Mouse (Mus musculus): ENCODE measurements around the gene Fndc9.

Gene Fndc9

DNA sequence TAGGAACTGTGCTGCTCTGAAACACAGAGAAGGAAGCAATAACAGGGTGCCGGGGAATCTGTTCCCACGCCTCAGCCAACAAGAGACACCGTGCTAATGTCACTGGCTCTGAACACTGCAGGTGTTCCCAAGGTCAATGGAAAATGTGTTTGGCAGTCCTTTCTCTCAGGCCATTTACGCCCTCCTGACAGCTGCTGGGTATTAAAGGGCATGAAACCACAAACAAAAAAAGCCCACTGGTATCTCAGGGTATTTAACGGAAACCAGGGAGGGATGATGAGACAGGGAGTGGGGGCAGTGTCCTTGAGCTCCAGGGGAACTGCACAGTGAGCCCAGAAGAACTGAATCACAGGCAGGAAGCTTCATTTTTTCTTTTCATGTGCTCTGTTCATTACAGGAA, 42.8 kb downstream of the Fndc9 start:
- DNase-seq: no peak

DNA sequence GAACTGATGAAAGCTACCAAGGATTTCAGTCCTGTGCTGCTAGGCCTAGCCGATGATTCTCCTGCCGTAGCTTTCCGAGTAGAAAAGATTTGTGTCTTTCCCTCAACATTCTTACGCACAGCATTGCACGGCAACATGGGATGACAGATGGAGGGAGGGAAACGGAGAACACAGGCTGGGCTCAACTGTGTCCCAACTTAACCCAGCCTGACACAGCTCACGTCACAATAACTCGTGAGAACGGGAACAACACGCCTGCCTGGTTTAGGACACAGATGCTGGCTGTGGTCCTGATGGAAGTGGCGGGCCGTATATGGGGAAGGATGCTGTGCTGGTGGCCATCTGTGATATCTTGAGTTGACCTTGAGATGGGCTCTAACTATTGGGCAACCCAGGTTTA, 43.4 kb downstream of the Fndc9 start:
- no peak for DNase-seq

DNA sequence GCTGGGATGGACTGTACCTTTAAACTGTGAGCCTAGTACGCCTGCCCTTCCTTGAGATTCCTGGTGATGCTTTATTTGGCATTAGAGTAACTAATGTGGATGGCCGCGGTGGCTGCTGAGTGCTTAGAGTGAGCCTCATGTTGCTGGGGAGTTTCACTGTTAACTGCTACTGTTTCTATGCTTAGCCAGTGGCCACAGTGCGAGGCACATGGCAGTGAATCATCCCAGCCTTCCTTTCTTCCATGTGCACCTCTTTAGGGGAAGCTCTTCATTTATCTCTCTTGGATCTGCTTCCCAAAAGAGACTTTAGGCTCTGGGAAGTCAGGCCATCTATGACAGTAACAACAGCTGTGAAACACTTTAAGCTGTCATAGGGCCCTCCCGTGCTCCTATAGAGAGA, 47.3 kb downstream of the Fndc9 start:
- DNase-seq: peak in 1 of 2 experiments; percentile 10

DNA sequence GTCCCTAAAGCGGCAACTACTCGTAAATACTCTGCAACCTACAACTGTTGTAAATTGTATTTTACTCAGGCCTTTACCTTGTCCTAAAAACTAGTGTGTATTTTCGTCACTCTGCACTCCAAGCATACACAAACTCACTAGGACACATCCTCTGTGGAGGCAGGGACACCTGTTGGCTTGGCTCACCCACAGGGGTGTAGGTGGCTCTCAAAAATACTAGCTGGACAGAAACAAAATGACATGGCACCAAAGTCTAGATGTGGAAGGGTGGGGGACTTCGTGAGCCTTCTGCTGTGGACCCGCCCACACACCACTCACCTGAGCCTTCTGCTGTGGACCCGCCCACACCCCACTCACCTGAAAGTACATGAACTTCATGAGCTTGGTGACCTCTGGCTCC, 48.5 kb downstream of the Fndc9 start:
- no peak for DNase-seq

DNA sequence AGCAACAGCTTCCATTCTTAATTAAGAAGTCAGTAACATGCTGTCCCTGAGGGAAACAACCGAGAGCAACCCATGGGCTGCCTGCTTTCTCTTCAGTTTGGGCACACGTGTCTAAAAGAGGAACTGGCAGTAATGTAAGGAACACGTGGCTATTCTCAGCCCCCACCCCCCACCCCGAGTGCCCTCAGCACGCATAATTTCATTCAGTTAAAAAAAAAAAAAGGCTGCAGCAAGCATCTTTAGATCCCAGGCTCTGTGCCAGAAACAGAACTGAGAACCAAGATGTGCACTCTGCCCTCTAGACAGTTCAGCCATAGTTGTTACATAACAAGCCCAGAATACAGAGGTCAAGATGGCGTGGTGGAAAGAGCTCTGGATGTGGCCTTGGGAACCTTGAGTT, 51.5 kb downstream of the Fndc9 start:
- DNase-seq: no peak

DNA sequence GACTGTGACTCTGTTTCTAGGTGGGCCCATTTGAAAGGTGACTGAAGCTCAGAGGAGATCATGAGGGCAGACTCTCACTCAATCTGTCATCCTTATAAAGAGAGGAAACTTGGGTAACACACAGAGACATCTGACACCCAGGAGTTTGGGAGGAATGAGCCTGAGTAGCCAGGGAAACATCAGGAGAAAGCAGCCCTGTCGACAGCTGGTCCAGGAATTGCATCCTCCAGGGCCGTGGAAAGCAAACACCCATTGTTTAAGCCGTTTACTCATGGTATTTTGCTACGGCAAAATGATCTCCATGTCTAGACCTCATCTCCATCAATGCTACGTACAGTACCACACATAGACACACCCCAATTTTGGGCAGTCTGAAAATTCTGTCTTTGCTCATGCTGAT, 52.8 kb downstream of the Fndc9 start:
- DNase-seq: no peak

DNA sequence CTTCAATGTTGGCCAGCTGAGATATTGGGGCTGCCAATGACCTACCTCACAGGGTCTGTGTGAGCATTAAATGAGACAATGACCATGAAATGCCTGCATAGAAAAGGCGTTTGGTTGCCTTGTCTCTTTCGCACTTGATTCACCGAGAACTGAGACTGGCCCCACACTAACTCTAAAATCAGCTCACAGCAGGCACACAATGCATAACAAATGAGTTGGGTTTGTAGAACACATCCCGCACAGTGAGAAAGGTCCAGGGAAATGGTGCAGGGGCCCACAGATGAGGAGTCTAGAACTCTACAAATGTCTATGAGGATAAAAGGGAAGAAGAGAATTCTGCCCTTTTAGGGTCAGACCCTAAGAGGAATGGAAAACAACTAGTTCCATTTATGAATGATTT, 53.7 kb downstream of the Fndc9 start:
- no peak for DNase-seq

All from lung, postnatal 4 days (tissue).